Mouse (Mus musculus) limb, embryonic 11.5 days (tissue): ENCODE data around the gene Aars. TPM values are rescaled to one million over a fixed set of nuclear protein-coding genes. Genes with fewer than 3 reads are reported as not detected.
A peak's percentile ranks its signal among the peaks of the same experiment; 100 is the strongest.
"Not testable (repeated sequence)": the region's sequence is repeated elsewhere in the genome, so short reads cannot be mapped to it uniquely, and the experiment has no call there.

Source experiments
- ATAC-seq: fragments of 200-750 bp; cut with Nextera tagmentation; 2 replicates; pipeline ENCODE4 v1.8.0; 2017; ENCODE audit warnings: low read depth; ENCODE audit not compliant: insufficient number of reproducible peaks, low FRiP score, low TSS enrichment
- DNase-seq: peaks from one replicate; pipeline ENCODE4 v3.0.0-alpha.2; 2015; ENCODE audit warnings: low spot score
- H3K27ac ChIP-seq: fragments of 300-500 bp; sonication (generic); replicated peaks from 2 replicates; pipeline ENCODE4 v1.5.1; 2014; ENCODE audit warnings: low read depth, mild to moderate bottlenecking, low read length
- H3K27me3 ChIP-seq: fragments of 300-500 bp; sonication (generic); 2 replicates; pipeline ENCODE4 v1.6.1; 2014; ENCODE audit warnings: mild to moderate bottlenecking, low read length, mixed read lengths; ENCODE audit not compliant: control insufficient read depth, insufficient read depth
- H3K36me3 ChIP-seq: fragments of 300-500 bp; sonication (generic); 2 replicates; pipeline ENCODE4 v1.6.1; 2014; ENCODE audit warnings: mild to moderate bottlenecking, low read length, moderate library complexity, mixed read lengths; ENCODE audit not compliant: control insufficient read depth, insufficient read depth
- H3K4me1 ChIP-seq: fragments of 300-500 bp; sonication (generic); 2 replicates; pipeline ENCODE4 v1.6.1; 2014; ENCODE audit warnings: low read length, mixed read lengths; ENCODE audit not compliant: control insufficient read depth, insufficient read depth
- H3K4me2 ChIP-seq: fragments of 300-500 bp; sonication (generic); 2 replicates; pipeline ENCODE4 v1.6.1; 2014; ENCODE audit warnings: low read depth, mild to moderate bottlenecking, moderate library complexity; ENCODE audit not compliant: severe bottlenecking
- H3K4me3 ChIP-seq: fragments of 300-500 bp; sonication (generic); 2 replicates; pipeline ENCODE4 v1.5.1; 2014; ENCODE audit warnings: low read depth, low read length
- H3K9ac ChIP-seq: fragments of 300-500 bp; sonication (generic); 2 replicates; pipeline ENCODE4 v1.6.1; 2014; ENCODE audit warnings: mild to moderate bottlenecking, low read length
- H3K9me3 ChIP-seq: fragments of 300-500 bp; sonication (generic); 2 replicates; pipeline ENCODE4 v1.6.1; 2016; ENCODE audit warnings: low read length; ENCODE audit not compliant: control insufficient read depth
- WGBS: fragments of 180-500 bp; shearing (Covaris S2); extraction: QIAGEN DNeasy Blood & Tissue Kit; methylation state at CpG from one replicate; pipeline ENCODE4 v1.1.7; 2014; 5-methylcytosine and 5-hydroxymethylcytosine counted together
- polyA plus RNA-seq: library from polyadenylated mRNA; unstranded; fragments of >200 nt; fragmentation: Nextera tagmentation; extraction: Ambion mirVana; gene quantifications from 2 replicates; pipeline ENCODE4 v1.2.1, GENCODE M21; 2014

The Aars gene
- polyA plus RNA-seq, 1 experiment from 2014 or later, result 66.1 TPM

DNA sequence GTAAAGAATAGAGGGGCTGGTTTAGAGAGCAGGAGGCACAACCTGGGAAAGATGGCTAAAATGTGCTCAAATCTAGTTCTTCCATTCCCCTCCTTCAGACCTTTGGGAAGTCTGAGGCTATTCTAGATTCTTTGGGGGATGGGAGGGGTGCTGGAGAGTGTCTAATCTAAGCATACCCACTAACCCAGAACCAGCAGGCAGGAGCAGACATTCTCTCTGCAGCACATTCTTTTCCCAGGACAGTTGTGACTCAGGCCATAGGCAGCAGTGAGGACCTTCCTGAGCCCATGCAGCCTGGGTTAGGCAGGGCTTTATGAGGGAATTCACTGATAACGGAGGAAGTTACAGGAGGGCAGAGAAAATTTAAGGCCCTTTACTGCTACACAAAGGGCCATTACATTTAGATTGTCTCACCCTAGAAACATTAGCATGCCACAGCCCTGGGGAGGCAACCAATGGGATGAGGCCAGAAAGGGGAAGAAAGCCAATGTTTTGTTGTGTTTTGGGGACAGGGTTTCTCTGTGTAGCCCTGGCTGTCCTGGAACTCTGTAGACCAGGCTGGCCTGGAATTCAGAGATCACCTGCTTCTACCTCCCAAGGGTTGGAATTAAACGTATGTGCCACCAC lies 26.1 kb downstream of the Aars start:
- Histone ChIP-seq H3K36me3 (peaks cover 11% of the 10 kb centered on the region), H3K4me3 (no peak overlapping the region), H3K4me1 (peaks cover 8% of the 10 kb centered on the region; the same call in 1 of the 2 replicates), H3K9ac (no peak overlapping the region), H3K9me3 (no peaks in the 10 kb centered on the region), H3K27me3 (no peaks in the 10 kb centered on the region), H3K4me2 (no peak overlapping the region), H3K27ac (no peak overlapping the region)
- DNase-seq (no peak), ATAC-seq (no peak)
- WGBS, result 68% methylated on average over 2 of the region's 2 CpGs

DNA sequence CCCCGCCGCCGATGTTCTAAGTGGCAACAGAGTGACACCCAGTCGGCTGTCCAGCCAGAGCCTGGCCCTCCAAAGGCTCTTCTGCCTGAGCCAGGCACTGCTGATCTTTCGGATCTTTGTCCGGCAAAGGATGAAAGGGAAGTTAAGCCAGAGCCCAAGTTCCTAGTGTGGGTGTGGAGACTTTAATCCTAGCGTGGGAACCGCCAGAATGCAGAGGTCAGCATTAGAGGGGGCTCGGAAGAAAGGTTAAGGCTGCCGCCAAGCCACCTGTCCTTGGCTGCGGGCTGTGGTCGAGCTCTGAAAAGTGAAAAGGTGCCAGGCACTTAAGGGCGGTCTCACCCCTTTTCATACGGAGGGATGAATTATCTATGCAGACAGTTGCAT lies 28.7 kb downstream of the Aars start:
- peaks cover 8% of the 10 kb centered on the region; the same call in 1 of the 2 replicates for H3K4me1 ChIP-seq
- H3K36me3 ChIP-seq, result no peaks in the 10 kb centered on the region; the same call in 1 of the 2 replicates
- H3K4me2 ChIP-seq, result peak overlapping the region; percentile 73
- no peaks in the 10 kb centered on the region for H3K27me3 ChIP-seq
- H3K9me3 ChIP-seq, result no peaks in the 10 kb centered on the region
- under 1% methylated on average over 14 of the region's 14 CpGs for WGBS
- no peak for DNase-seq
- ATAC-seq, result no peak
- H3K27ac ChIP-seq, result no peak overlapping the region
- peak overlapping the region; percentile 28; the same call in 1 of the 2 replicates for H3K9ac ChIP-seq
- peak overlapping the region; percentile 54 for H3K4me3 ChIP-seq

DNA sequence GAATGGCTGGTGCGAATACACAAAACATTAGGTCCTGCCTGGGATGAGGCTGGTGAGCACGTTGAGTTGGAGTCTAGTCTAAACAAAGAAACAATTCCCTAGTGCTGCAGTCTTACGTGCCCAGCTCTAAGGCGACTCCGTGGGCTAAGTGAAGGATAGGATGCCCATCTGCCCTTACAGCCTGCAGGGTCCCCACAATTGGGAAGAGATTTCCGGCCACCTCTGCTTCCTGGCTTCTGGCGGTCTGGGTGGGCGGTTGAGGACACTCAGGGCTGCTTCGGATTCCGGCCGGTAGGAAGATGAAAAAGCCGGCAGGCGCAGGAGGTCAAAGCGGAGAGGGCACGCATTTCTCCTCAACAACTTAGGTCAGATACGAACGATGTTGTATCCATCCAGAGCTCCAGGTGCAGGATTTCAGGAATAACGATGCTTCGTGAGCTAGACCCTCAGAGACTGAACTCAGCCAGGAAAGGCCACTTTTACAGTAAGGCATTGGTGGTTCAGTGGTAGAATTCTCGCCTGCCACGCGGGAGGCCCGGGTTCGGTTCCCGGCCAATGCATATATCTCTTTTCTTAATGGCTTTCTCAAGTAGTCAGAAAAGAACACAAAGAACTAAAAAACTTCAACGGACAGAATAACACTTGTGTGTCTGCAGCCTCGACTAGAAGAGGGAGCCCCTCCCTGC lies 29.3 kb downstream of the Aars start:
- peak overlapping the region; percentile 73 for H3K4me2 ChIP-seq
- H3K4me1 ChIP-seq, result peaks cover 5% of the 10 kb centered on the region; the same call in 1 of the 2 replicates
- DNase-seq (peak; percentile 98), ATAC-seq (peak; percentile 85)
- peak overlapping the region; percentile 54 for H3K4me3 ChIP-seq
- peak overlapping the region; percentile 28; the same call in 1 of the 2 replicates for H3K9ac ChIP-seq
- H3K9me3 ChIP-seq, result no peaks in the 10 kb centered on the region
- under 1% methylated on average over 27 of the region's 27 CpGs for WGBS
- no peaks in the 10 kb centered on the region; the same call in 1 of the 2 replicates for H3K36me3 ChIP-seq
- H3K27ac ChIP-seq, result no peak overlapping the region
- H3K27me3 ChIP-seq, result no peaks in the 10 kb centered on the region

DNA sequence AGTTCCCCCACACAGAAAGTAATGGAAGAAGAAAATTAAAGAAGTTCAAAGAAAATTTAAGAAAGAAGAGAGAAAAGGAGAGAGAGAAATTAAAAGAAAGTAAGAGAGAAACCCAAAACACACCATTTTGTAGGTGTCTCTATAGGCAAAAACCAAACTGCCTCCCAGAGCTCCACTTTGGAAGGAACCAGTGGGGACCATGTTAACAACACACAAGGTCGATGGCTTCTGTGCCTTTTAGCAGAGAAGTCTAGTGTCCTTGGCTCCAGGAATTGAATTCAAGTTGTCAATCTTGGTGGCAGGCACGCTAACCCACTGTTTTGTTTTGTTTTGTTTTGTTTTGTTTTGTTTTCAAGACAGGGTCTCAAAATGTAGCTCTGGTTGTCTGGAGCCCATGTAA lies 29.9 kb downstream of the Aars start:
- Histone ChIP-seq H3K4me3 (no peak overlapping the region), H3K9ac (no peak overlapping the region), H3K27me3 (no peaks in the 10 kb centered on the region), H3K4me2 (peak overlapping the region; percentile 28), H3K9me3 (no peaks in the 10 kb centered on the region), H3K4me1 (peaks cover 5% of the 10 kb centered on the region; the same call in 1 of the 2 replicates), H3K27ac (no peak overlapping the region), H3K36me3 (no peaks in the 10 kb centered on the region; the same call in 1 of the 2 replicates)
- WGBS, result 68% methylated on average over 2 of the region's 2 CpGs
- DNase-seq (no peak), ATAC-seq (no peak)

DNA sequence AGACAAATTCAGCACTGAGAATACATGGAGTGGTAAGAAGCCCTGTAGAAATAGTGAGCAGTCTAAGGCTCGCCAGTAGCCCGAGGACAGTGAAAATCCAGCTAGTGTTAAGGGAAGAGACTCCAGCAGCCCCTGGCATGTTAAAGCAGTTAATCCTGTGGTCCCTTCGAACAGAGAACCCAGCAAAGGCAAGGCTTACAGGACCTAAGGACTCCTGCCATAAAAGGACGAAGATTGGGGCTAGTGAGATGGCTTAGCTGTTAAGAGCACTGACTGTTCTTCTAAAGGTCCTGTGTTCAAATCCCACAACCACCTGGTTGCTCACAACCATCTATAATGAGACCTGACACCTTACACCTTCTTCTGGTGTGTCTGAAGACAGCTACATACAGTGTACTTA lies 33.4 kb downstream of the Aars start:
- Histone ChIP-seq H3K4me3 (no peak overlapping the region), H3K4me2 (no peak overlapping the region), H3K36me3 (no peaks in the 10 kb centered on the region), H3K9ac (no peak overlapping the region), H3K4me1 (no peaks in the 10 kb centered on the region), H3K27me3 (no peaks in the 10 kb centered on the region), H3K27ac (no peak overlapping the region), H3K9me3 (no peaks in the 10 kb centered on the region)
- DNase-seq (no peak), ATAC-seq (no peak)
- 67% methylated on average over 4 of the region's 4 CpGs for WGBS

DNA sequence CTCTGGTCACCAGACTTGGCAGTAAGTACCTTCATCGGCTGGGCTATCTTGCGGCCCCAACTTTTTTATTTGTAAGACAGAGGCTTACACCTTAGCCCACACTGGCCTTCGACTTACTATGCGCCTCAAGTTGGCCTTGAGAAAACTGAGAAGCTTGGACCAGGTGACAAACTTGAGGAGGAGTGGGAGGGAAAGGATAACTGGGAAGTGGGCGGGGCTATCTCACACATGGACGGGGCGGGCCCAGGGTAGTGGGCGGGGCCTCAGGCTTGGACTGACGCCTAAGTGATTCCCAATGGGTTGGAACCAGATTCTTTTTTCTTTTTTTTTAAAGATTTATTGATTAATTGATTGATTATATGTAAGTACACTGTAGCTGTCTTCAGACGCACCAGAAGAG lies 34.5 kb downstream of the Aars start:
- Histone ChIP-seq H3K36me3 (no peaks in the 10 kb centered on the region), H3K4me1 (no peaks in the 10 kb centered on the region), H3K27me3 (no peaks in the 10 kb centered on the region), H3K9ac (no peak overlapping the region), H3K9me3 (no peaks in the 10 kb centered on the region), H3K4me3 (no peak overlapping the region), H3K4me2 (no peak overlapping the region), H3K27ac (no peak overlapping the region)
- no peak for ATAC-seq
- DNase-seq, result no peak
- 24% methylated on average over 10 of the region's 10 CpGs for WGBS

DNA sequence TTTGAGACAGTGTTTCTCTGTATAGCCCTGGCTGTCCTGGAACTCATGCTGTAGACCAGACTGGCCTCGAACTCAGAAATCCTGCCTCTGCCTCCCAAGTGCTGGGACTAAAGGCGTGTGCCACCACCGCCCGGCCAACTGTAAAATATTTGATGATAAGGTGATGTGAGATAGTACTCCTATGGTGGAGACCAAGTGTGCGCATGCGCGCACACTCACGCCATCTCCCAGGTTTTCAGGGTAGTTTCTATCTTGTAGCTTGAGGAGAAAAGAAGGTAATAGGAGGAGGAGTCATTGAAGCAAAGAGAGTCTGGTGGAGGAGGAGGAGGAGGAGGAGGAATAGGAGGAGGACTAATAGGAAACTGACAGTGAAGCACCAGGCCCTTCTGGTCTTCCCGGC lies 35.7 kb downstream of the Aars start:
- not testable (repeated sequence) for H3K4me1 ChIP-seq, H3K36me3 ChIP-seq, DNase-seq, H3K27ac ChIP-seq, ATAC-seq, H3K4me3 ChIP-seq, H3K9ac ChIP-seq, H3K4me2 ChIP-seq, H3K27me3 ChIP-seq, H3K9me3 ChIP-seq
- WGBS, result 93% methylated on average over 9 of the region's 9 CpGs

DNA sequence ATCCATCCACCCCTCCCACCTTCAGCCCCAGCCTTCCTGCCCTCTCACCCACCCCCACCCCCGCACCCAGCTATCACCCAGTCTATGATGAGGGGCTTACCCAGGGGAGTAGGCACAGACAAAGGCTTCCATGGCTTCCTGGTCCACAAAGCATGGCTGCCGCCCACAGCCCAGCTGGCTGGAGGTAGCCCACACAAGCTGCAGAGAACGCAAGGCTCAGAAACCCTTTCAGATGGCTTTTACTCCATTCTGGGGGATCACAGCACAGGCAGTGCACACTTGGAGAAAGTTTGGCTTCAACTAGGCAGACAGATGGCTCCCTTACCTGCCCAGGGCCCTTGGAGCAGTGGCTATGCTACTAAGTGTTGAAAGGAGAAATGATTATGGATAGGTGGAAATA lies 43.0 kb downstream of the Aars start:
- no peak overlapping the region for H3K27ac ChIP-seq
- no peaks in the 10 kb centered on the region for H3K27me3 ChIP-seq
- no peak for DNase-seq
- WGBS, result 77% methylated on average over 3 of the region's 3 CpGs
- H3K4me2 ChIP-seq, result no peak overlapping the region
- H3K9ac ChIP-seq, result no peak overlapping the region
- no peaks in the 10 kb centered on the region for H3K9me3 ChIP-seq
- H3K36me3 ChIP-seq, result no peaks in the 10 kb centered on the region
- no peak for ATAC-seq
- no peaks in the 10 kb centered on the region for H3K4me1 ChIP-seq
- H3K4me3 ChIP-seq, result no peak overlapping the region
